Comparison of ENCODE assay signal across 16 mouse cellular contexts in the genomic region with DNA sequence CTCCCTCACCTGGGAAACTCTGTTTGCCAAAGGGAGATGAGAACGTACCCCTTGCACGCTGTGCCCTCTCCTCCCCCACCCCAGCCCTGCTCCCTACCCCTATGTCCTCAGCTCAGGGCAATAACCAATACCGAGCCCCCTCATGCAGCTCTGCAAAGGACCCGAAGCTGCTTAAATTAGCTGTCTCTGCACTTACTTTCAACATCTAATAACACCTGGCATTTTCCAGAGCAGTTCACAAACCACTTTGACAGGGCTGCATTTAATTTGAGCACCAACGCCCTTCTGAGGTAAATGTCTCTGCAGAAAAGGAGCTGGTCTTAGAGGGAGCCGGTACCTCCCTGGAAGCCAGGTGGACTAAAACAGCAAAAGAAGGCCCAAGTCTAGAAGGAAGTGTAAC. TPM values are rescaled to one million over a fixed set of nuclear protein-coding genes. Genes with fewer than 3 reads are reported as not detected.
DNase-seq lines count a peak whose midpoint lies in the region; ATAC-seq and TF ChIP-seq lines count a peak whose summit lies in the region.
"Had no signal": no experiment of that assay in that cellular context is flagged by ENCODE, and none has a peak within 500 bp of the region (broad histone marks: within the 10 kb centered on the region; RNA-seq: fewer than 3 reads in every experiment).

No protein-coding gene starts in this region.

- no peak overlapping the region for H3K9ac ChIP-seq in liver, postnatal 0 days (replicated peaks)
- H3K9ac ChIP-seq in liver, embryonic 12.5 days = no peak overlapping the region
- H3K9ac ChIP-seq in embryonic facial prominence, embryonic 15.5 days = no peak overlapping the region
- H3K9ac ChIP-seq: embryonic facial prominence, embryonic 12.5 days; forebrain, embryonic 13.5 days; lung, embryonic 15.5 days; neural tube, embryonic 15.5 days had no signal

- no peaks in the 10 kb centered on the region for H3K36me3 ChIP-seq in liver, postnatal 0 days (replicated peaks; ENCODE audit: insufficient read depth, low read length)
- no peaks in the 10 kb centered on the region for H3K36me3 ChIP-seq in liver, embryonic 12.5 days
- H3K36me3 ChIP-seq in embryonic facial prominence, embryonic 15.5 days = no peaks in the 10 kb centered on the region
- H3K36me3 ChIP-seq: embryonic facial prominence, embryonic 12.5 days; hindbrain, embryonic 10.5 days; lung, embryonic 15.5 days; neural tube, embryonic 15.5 days had no signal

- H3K9me3 ChIP-seq in liver, postnatal 0 days (ENCODE audit: low read length) = no peaks in the 10 kb centered on the region
- H3K9me3 ChIP-seq in liver, embryonic 12.5 days (replicated peaks) = no peaks in the 10 kb centered on the region
- H3K9me3 ChIP-seq in embryonic facial prominence, embryonic 15.5 days (replicated peaks) = no peaks in the 10 kb centered on the region
- H3K9me3 ChIP-seq: embryonic facial prominence, embryonic 12.5 days; forebrain, embryonic 13.5 days; hindbrain, embryonic 10.5 days; lung, embryonic 15.5 days; neural tube, embryonic 15.5 days had no signal

- H3K4me3 ChIP-seq in liver, postnatal 0 days (ENCODE audit: low read depth, low read length) = no peak overlapping the region
- H3K4me3 ChIP-seq in liver, embryonic 12.5 days = no peak overlapping the region
- no peak overlapping the region for H3K4me3 ChIP-seq in embryonic facial prominence, embryonic 15.5 days (replicated peaks)
- H3K4me3 ChIP-seq: embryonic facial prominence, embryonic 12.5 days; forebrain, embryonic 13.5 days; hindbrain, embryonic 10.5 days; lung, embryonic 15.5 days; neural tube, embryonic 15.5 days had no signal

- peaks cover 40% of the 10 kb centered on the region for H3K4me1 ChIP-seq in liver, postnatal 0 days (ENCODE audit: insufficient read depth)
- H3K4me1 ChIP-seq in liver, embryonic 12.5 days = peaks cover 47% of the 10 kb centered on the region
- H3K4me1 ChIP-seq in embryonic facial prominence, embryonic 15.5 days = peaks cover 20% of the 10 kb centered on the region
- H3K4me1 ChIP-seq: neural tube, embryonic 15.5 days had no signal

- 45% methylated on average over 6 of the region's 6 CpGs for WGBS in liver, postnatal 0 days (ENCODE audit: insufficient replicate concordance)
- WGBS in liver, embryonic 12.5 days (ENCODE audit: insufficient replicate concordance) = 47% methylated on average over 6 of the region's 6 CpGs
- WGBS in embryonic facial prominence, embryonic 15.5 days = 34% methylated on average over 6 of the region's 6 CpGs

- peak overlapping the region; percentile 70 for H3K27ac ChIP-seq in liver, postnatal 0 days (ENCODE audit: low read depth)
- H3K27ac ChIP-seq in liver, embryonic 12.5 days = no peak overlapping the region
- peak overlapping the region; percentile 51; the same call in 1 of the 2 replicates for H3K27ac ChIP-seq in embryonic facial prominence, embryonic 15.5 days (replicated peaks)
- H3K27ac ChIP-seq: forebrain, embryonic 13.5 days; hindbrain, embryonic 10.5 days; lung, embryonic 15.5 days; neural tube, embryonic 15.5 days had no signal

- TF ChIP-seq CTCF in liver, postnatal 0 days (IDR thresholded peaks at IDR 0.05; ENCODE audit: low read depth) = no peak

- ATAC-seq in CD4-positive, CD25-positive, alpha-beta regulatory T cell, adult 4 months = no peak
- no peak for ATAC-seq in liver, postnatal 0 days
- no peak for ATAC-seq in liver, embryonic 12.5 days
- ATAC-seq in embryonic facial prominence, embryonic 15.5 days (ENCODE audit: insufficient number of reproducible peaks, low FRiP score, low TSS enrichment, low read depth) = no peak
- ATAC-seq: forebrain, embryonic 13.5 days; intestine, embryonic 16.5 days had no signal

- peak overlapping the region; percentile 31; the same call in 1 of the 2 replicates for H3K4me2 ChIP-seq in liver, postnatal 0 days (ENCODE audit: low read depth, low read length)
- no peak overlapping the region for H3K4me2 ChIP-seq in liver, embryonic 12.5 days
- H3K4me2 ChIP-seq in embryonic facial prominence, embryonic 15.5 days (replicated peaks) = no peak overlapping the region
- H3K4me2 ChIP-seq: embryonic facial prominence, embryonic 12.5 days; forebrain, embryonic 13.5 days; lung, embryonic 15.5 days; neural tube, embryonic 15.5 days had no signal

- H3K27me3 ChIP-seq in liver, postnatal 0 days (ENCODE audit: insufficient read depth, low read length) = no peaks in the 10 kb centered on the region
- H3K27me3 ChIP-seq in liver, embryonic 12.5 days (replicated peaks) = no peaks in the 10 kb centered on the region
- H3K27me3 ChIP-seq in embryonic facial prominence, embryonic 15.5 days = no peaks in the 10 kb centered on the region
- H3K27me3 ChIP-seq: embryonic facial prominence, embryonic 12.5 days; forebrain, embryonic 13.5 days; lung, embryonic 15.5 days; neural tube, embryonic 15.5 days had no signal

- no peak for TF ChIP-seq EP300 in liver, postnatal 0 days (IDR thresholded peaks at IDR 0.05; ENCODE audit: low read depth)

- peak; percentile 16 for DNase-seq in CD4-positive, CD25-positive, alpha-beta regulatory T cell, adult 2 months (ENCODE audit: low read depth, low spot score)
- no peak for DNase-seq in liver, postnatal 0 days
- peak; percentile 76 for DNase-seq in thymus, postnatal 14 days
- DNase-seq in adrenal gland, postnatal 14 days = no peak
- no peak for DNase-seq in adrenal gland, postnatal 25 days
- DNase-seq: adrenal gland, adult 2 months; cerebellum, postnatal 25 days had no signal

RNA-seq across cellular contexts. Expression of a gene that starts 3.4 kb away (rescaled TPM):
- polyA plus RNA-seq in CD4-positive, CD25-positive, alpha-beta regulatory T cell, adult 4 months (2017; shearing (Covaris generic)) = 10 to 100 TPM; 55.6 to 61.4 TPM
- polyA plus RNA-seq in liver, postnatal 0 days (2015; fragmentation: Nextera tagmentation; extraction: Ambion mirVana) = 29.1 and 29.9 TPM in 2 replicates
- 27.9 and 28.9 TPM in 2 replicates for polyA plus RNA-seq in liver, embryonic 12.5 days (2016; fragmentation: Nextera tagmentation; extraction: Ambion mirVana)
- 85.7 and 86.0 TPM in 2 replicates for polyA plus RNA-seq in embryonic facial prominence, embryonic 15.5 days (2015; fragmentation: Nextera tagmentation; extraction: Ambion mirVana)
- 39.5 and 41.3 TPM in 2 replicates for total RNA-seq in adrenal gland, postnatal 14 days (2021)
- total RNA-seq in adrenal gland, postnatal 25 days (2021) = 26.2 and 33.1 TPM in 2 replicates

Comparison
In these comparisons a context has a peak if more than half of its experiments do, and no peak if none do; other contexts are left out.
1. DNase-seq: peak in CD4-positive, CD25-positive, alpha-beta regulatory T cell, adult 2 months (single experiment) and thymus, postnatal 14 days (single experiment); none in liver, postnatal 0 days (single experiment), adrenal gland, postnatal 14 days (single experiment) and adrenal gland, postnatal 25 days (single experiment).